Mouse (Mus musculus): ENCODE data around the gene Cpsf3. TPM values are rescaled to one million over a fixed set of nuclear protein-coding genes. Genes with fewer than 3 reads are reported as not detected.

Gene Cpsf3
- total and polyA plus RNA-seq, 2 experiments from 2014 or later, result 26.7 to 51.8 TPM

GRCm38 (mm10) chr12:21265946-21266783 lies 19.0 kb upstream of the Cpsf3 start:
- 72% methylated on average over 14 of the region's 14 CpGs for WGBS
- H3K27me3 ChIP-seq (ENCODE audit: control insufficient read depth, insufficient read depth, low read length), result no peaks in the 10 kb centered on the region
- TF ChIP-seq CTCF (IDR thresholded peaks at IDR 0.05; ENCODE audit: low read depth), result peak; percentile 77
- no peak for TF ChIP-seq EP300 (IDR thresholded peaks at IDR 0.05; ENCODE audit: low read depth)
- H3K4me3 ChIP-seq (ENCODE audit: low read depth, low read length), result no peak overlapping the region
- no peak overlapping the region for H3K27ac ChIP-seq (ENCODE audit: low read depth)
- no peaks in the 10 kb centered on the region for H3K4me1 ChIP-seq (ENCODE audit: control insufficient read depth, insufficient read depth)
- no peak overlapping the region for H3K9ac ChIP-seq (replicated peaks; ENCODE audit: low read depth, low read length)
- DNase-seq (ENCODE audit: low spot score) (peak; percentile 61), ATAC-seq (ENCODE audit: insufficient read depth, low read depth) (peak; percentile 59; the same call in 1 of the 2 replicates)
- peaks cover 61% of the 10 kb centered on the region for H3K36me3 ChIP-seq (replicated peaks; ENCODE audit: control insufficient read depth, insufficient read depth, low read length)
- H3K4me2 ChIP-seq (ENCODE audit: low read depth, low read length), result no peak overlapping the region
- no peaks in the 10 kb centered on the region for H3K9me3 ChIP-seq (replicated peaks; ENCODE audit: control insufficient read depth, low read length)

- no peak for TF ChIP-seq EP300 (IDR thresholded peaks at IDR 0.05; ENCODE audit: low read depth)
- TF ChIP-seq CTCF (IDR thresholded peaks at IDR 0.05; ENCODE audit: low read depth), result no peak
- no peak overlapping the region for H3K4me3 ChIP-seq (ENCODE audit: low read depth, low read length)
- no peaks in the 10 kb centered on the region for H3K27me3 ChIP-seq (ENCODE audit: control insufficient read depth, insufficient read depth, low read length)
- peaks cover 66% of the 10 kb centered on the region for H3K36me3 ChIP-seq (replicated peaks; ENCODE audit: control insufficient read depth, insufficient read depth, low read length)
- DNase-seq (ENCODE audit: low spot score) (no peak), ATAC-seq (ENCODE audit: insufficient read depth, low read depth) (no peak)
- no peaks in the 10 kb centered on the region for H3K4me1 ChIP-seq (ENCODE audit: control insufficient read depth, insufficient read depth)
- WGBS, result 63% methylated on average over 2 of the region's 2 CpGs
- no peak overlapping the region for H3K4me2 ChIP-seq (ENCODE audit: low read depth, low read length)
- no peak overlapping the region for H3K9ac ChIP-seq (replicated peaks; ENCODE audit: low read depth, low read length)
- H3K27ac ChIP-seq (ENCODE audit: low read depth), result no peak overlapping the region
- H3K9me3 ChIP-seq (replicated peaks; ENCODE audit: control insufficient read depth, low read length), result no peaks in the 10 kb centered on the region
Observed at GRCm38 (mm10) chr12:21266784-21267098, 18.4 kb upstream of the Cpsf3 start.

- H3K9me3 ChIP-seq (replicated peaks; ENCODE audit: control insufficient read depth, low read length), result no peaks in the 10 kb centered on the region
- H3K27me3 ChIP-seq (ENCODE audit: control insufficient read depth, insufficient read depth, low read length), result no peaks in the 10 kb centered on the region
- TF ChIP-seq CTCF (IDR thresholded peaks at IDR 0.05; ENCODE audit: low read depth) (no peak), EP300 (IDR thresholded peaks at IDR 0.05; ENCODE audit: low read depth) (no peak)
- DNase-seq (ENCODE audit: low spot score), result no peak
- H3K9ac ChIP-seq (replicated peaks; ENCODE audit: low read depth, low read length), result no peak overlapping the region
- no peak overlapping the region for H3K4me3 ChIP-seq (ENCODE audit: low read depth, low read length)
- no peak overlapping the region for H3K4me2 ChIP-seq (ENCODE audit: low read depth, low read length)
- H3K36me3 ChIP-seq (replicated peaks; ENCODE audit: control insufficient read depth, insufficient read depth, low read length), result peaks cover 70% of the 10 kb centered on the region
- H3K27ac ChIP-seq (ENCODE audit: low read depth), result no peak overlapping the region
- WGBS, result 79% methylated on average over 8 of the region's 8 CpGs
- ATAC-seq (ENCODE audit: insufficient read depth, low read depth), result no peak
- no peaks in the 10 kb centered on the region for H3K4me1 ChIP-seq (ENCODE audit: control insufficient read depth, insufficient read depth)
Observed at GRCm38 (mm10) chr12:21268083-21268616, 17.0 kb upstream of the Cpsf3 start.

GRCm38 (mm10) chr12:21274446-21274845 lies 10.7 kb upstream of the Cpsf3 start:
- ATAC-seq (ENCODE audit: insufficient read depth, low read depth), result no peak
- H3K36me3 ChIP-seq (replicated peaks; ENCODE audit: control insufficient read depth, insufficient read depth, low read length), result peaks cover 47% of the 10 kb centered on the region

GRCm38 (mm10) chr12:21277352-21277864 lies 7.8 kb upstream of the Cpsf3 start:
- Histone ChIP-seq H3K9me3 (replicated peaks; ENCODE audit: control insufficient read depth, low read length) (no peaks in the 10 kb centered on the region), H3K4me1 (ENCODE audit: control insufficient read depth, insufficient read depth) (no peaks in the 10 kb centered on the region), H3K27me3 (ENCODE audit: control insufficient read depth, insufficient read depth, low read length) (no peaks in the 10 kb centered on the region), H3K4me2 (ENCODE audit: low read depth, low read length) (no peak overlapping the region), H3K27ac (ENCODE audit: low read depth) (no peak overlapping the region), H3K4me3 (ENCODE audit: low read depth, low read length) (no peak overlapping the region), H3K9ac (replicated peaks; ENCODE audit: low read depth, low read length) (no peak overlapping the region), H3K36me3 (replicated peaks; ENCODE audit: control insufficient read depth, insufficient read depth, low read length) (peaks cover 18% of the 10 kb centered on the region)
- WGBS, result 79% methylated on average over 1 of the region's 1 CpGs
- ATAC-seq (ENCODE audit: insufficient read depth, low read depth) (no peak), DNase-seq (ENCODE audit: low spot score) (no peak)
- no peak for TF ChIP-seq CTCF (IDR thresholded peaks at IDR 0.05; ENCODE audit: low read depth)
- no peak for TF ChIP-seq EP300 (IDR thresholded peaks at IDR 0.05; ENCODE audit: low read depth)

More at GRCm38 (mm10) chr12:21274446-21274845, 10.7 kb upstream of the Cpsf3 start:
- Histone ChIP-seq H3K27me3 (ENCODE audit: control insufficient read depth, insufficient read depth, low read length) (no peaks in the 10 kb centered on the region), H3K4me1 (ENCODE audit: control insufficient read depth, insufficient read depth) (no peaks in the 10 kb centered on the region), H3K9me3 (replicated peaks; ENCODE audit: control insufficient read depth, low read length) (no peaks in the 10 kb centered on the region), H3K27ac (ENCODE audit: low read depth) (no peak overlapping the region), H3K4me2 (ENCODE audit: low read depth, low read length) (no peak overlapping the region), H3K4me3 (ENCODE audit: low read depth, low read length) (no peak overlapping the region), H3K9ac (replicated peaks; ENCODE audit: low read depth, low read length) (no peak overlapping the region)
- 74% methylated on average over 7 of the region's 7 CpGs for WGBS
- no peak for TF ChIP-seq EP300 (IDR thresholded peaks at IDR 0.05; ENCODE audit: low read depth)
- TF ChIP-seq CTCF (IDR thresholded peaks at IDR 0.05; ENCODE audit: low read depth), result no peak
- no peak for DNase-seq (ENCODE audit: low spot score)
